Mouse (Mus musculus): ENCODE data around the gene Yy1. TPM values are rescaled to one million over a fixed set of nuclear protein-coding genes. Genes with fewer than 3 reads are reported as not detected.
A peak's percentile ranks its signal among the peaks of the same experiment; 100 is the strongest.

Gene Yy1
- 16.9 and 19.0 TPM in 2 replicates for polyA plus RNA-seq (2016; fragmentation: Nextera tagmentation; extraction: Ambion mirVana)

GRCm38 (mm10) chr12:108792546-108793452, at the start of gene Yy1:
Gene Yy1 (plus strand): TSS chr12:108792973.
- H3K4me1 ChIP-seq, result peaks cover 18% of the 10 kb centered on the region
- no peaks in the 10 kb centered on the region for H3K9me3 ChIP-seq (replicated peaks)
- peak within 1 kb of the TSS; percentile 92 for H3K4me3 ChIP-seq
- no peaks in the 10 kb centered on the region for H3K27me3 ChIP-seq (ENCODE audit: low read depth, poor library complexity, severe bottlenecking)
- DNase-seq (ENCODE audit: low spot score), result peak; percentile 98
- H3K36me3 ChIP-seq, result peaks cover 16% of the 10 kb centered on the region
- H3K27ac ChIP-seq, result peak within 1 kb of the TSS; percentile 97
- under 1% methylated on average over 98 of the region's 127 CpGs for WGBS

GRCm38 (mm10) chr12:108745990-108746389, 46.8 kb upstream of the Yy1 start:
- Histone ChIP-seq H3K9me3 (replicated peaks) (no peaks in the 10 kb centered on the region), H3K36me3 (no peaks in the 10 kb centered on the region), H3K4me1 (no peaks in the 10 kb centered on the region), H3K4me3 (no peak overlapping the region), H3K27me3 (ENCODE audit: low read depth, poor library complexity, severe bottlenecking) (no peaks in the 10 kb centered on the region), H3K27ac (no peak overlapping the region)
- no peak for DNase-seq (ENCODE audit: low spot score)

DNA sequence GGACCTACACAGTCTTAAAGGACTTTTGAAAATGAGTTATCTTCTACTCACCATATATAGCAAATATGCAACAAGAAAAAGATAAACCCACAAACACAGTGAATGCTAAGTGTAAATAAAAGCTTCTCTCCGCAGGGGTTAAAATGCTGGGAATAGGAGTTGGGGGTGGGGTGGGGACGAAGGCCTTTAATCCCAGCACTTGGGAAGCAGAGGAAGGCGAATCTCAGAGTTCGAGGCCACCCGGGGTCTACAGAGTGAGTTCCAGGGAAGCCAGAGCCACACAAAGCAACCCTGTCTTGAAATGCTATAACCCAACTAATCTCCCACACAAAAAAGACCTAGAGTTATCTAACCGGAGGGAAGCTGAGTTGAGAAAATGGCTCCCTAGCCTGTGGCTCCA, 43.8 kb upstream of the Yy1 start:
- 74% methylated on average over 6 of the region's 6 CpGs for WGBS
- no peaks in the 10 kb centered on the region for H3K9me3 ChIP-seq (replicated peaks)
- H3K4me3 ChIP-seq, result no peak overlapping the region
- H3K27ac ChIP-seq, result no peak overlapping the region
- H3K27me3 ChIP-seq (ENCODE audit: low read depth, poor library complexity, severe bottlenecking), result no peaks in the 10 kb centered on the region
- no peaks in the 10 kb centered on the region for H3K36me3 ChIP-seq
- DNase-seq (ENCODE audit: low spot score), result no peak
- H3K4me1 ChIP-seq, result no peaks in the 10 kb centered on the region

DNA sequence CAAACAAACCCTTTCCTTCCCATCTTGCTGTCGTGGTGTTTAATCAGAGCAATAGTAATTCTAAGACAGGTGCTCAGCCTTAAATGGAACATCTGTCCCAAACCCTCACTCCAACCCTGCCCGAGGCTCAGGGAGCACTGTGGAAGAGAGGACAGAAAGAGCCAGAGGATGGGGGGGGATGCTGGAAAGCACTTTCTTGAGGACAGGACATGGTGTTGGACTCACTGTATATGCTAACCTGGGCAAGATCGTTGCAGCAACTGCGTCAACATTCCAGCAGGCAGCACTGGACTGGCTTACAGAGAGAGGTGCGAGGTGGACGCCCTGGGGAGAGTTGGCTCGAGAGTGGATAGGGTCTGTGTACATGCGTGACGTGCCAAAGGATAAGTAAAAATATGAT, 43.3 kb upstream of the Yy1 start:
- Histone ChIP-seq H3K36me3 (no peaks in the 10 kb centered on the region), H3K4me3 (no peak overlapping the region), H3K9me3 (replicated peaks) (no peaks in the 10 kb centered on the region), H3K27ac (no peak overlapping the region), H3K4me1 (no peaks in the 10 kb centered on the region), H3K27me3 (ENCODE audit: low read depth, poor library complexity, severe bottlenecking) (no peaks in the 10 kb centered on the region)
- 91% methylated on average over 9 of the region's 9 CpGs for WGBS
- no peak for DNase-seq (ENCODE audit: low spot score)

DNA sequence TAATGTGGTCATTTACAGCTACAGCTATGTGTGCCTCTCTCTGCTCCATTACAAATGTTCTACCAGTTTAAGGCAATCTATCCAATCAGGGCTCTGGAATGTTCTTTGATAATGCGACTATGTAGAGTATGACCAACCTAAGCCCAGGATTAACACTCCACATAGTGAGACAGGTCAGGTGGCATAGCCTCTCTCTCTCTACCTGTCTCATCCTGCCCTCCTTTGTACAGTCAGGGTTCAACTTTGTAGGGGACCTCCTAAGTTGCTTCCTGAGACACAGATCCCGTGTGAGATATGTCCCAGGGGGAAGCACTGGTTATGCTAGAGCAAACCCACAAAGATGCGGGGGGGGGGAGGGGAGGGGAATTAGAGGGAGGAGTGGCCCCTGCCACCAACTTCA, 42.5 kb upstream of the Yy1 start:
- H3K27ac ChIP-seq, result no peak overlapping the region
- WGBS, result 82% methylated on average over 3 of the region's 3 CpGs
- no peaks in the 10 kb centered on the region for H3K36me3 ChIP-seq
- no peaks in the 10 kb centered on the region for H3K27me3 ChIP-seq (ENCODE audit: low read depth, poor library complexity, severe bottlenecking)
- H3K9me3 ChIP-seq (replicated peaks), result no peaks in the 10 kb centered on the region
- no peaks in the 10 kb centered on the region for H3K4me1 ChIP-seq
- H3K4me3 ChIP-seq, result no peak overlapping the region
- DNase-seq (ENCODE audit: low spot score), result no peak

- Histone ChIP-seq H3K9me3 (replicated peaks) (no peaks in the 10 kb centered on the region), H3K4me1 (no peaks in the 10 kb centered on the region), H3K27ac (no peak overlapping the region), H3K4me3 (no peak overlapping the region), H3K27me3 (ENCODE audit: low read depth, poor library complexity, severe bottlenecking) (no peaks in the 10 kb centered on the region), H3K36me3 (no peaks in the 10 kb centered on the region)
- 74% methylated on average over 9 of the region's 9 CpGs for WGBS
- no peak for DNase-seq (ENCODE audit: low spot score)
These were observed 41.0 kb upstream of the Yy1 start for GRCm38 (mm10) chr12:108751790-108752189.

- Histone ChIP-seq H3K9me3 (replicated peaks) (no peaks in the 10 kb centered on the region), H3K4me1 (peaks cover 12% of the 10 kb centered on the region), H3K4me3 (no peak overlapping the region), H3K27me3 (ENCODE audit: low read depth, poor library complexity, severe bottlenecking) (no peaks in the 10 kb centered on the region), H3K36me3 (no peaks in the 10 kb centered on the region), H3K27ac (no peak overlapping the region)
- WGBS, result 85% methylated on average over 21 of the region's 21 CpGs
- DNase-seq (ENCODE audit: low spot score), result no peak
These were observed 37.6 kb upstream of the Yy1 start for GRCm38 (mm10) chr12:108755141-108755540.

GRCm38 (mm10) chr12:108756611-108757010, 36.2 kb upstream of the Yy1 start:
- H3K4me3 ChIP-seq, result no peak overlapping the region
- H3K27me3 ChIP-seq (ENCODE audit: low read depth, poor library complexity, severe bottlenecking), result no peaks in the 10 kb centered on the region
- no peak overlapping the region for H3K27ac ChIP-seq
- H3K4me1 ChIP-seq, result peaks cover 12% of the 10 kb centered on the region
- 93% methylated on average over 10 of the region's 10 CpGs for WGBS
- H3K9me3 ChIP-seq (replicated peaks), result no peaks in the 10 kb centered on the region
- no peaks in the 10 kb centered on the region for H3K36me3 ChIP-seq
- no peak for DNase-seq (ENCODE audit: low spot score)

GRCm38 (mm10) chr12:108757717-108758257, 35.0 kb upstream of the Yy1 start:
- H3K36me3 ChIP-seq, result no peaks in the 10 kb centered on the region
- peak overlapping the region; percentile 69 for H3K4me3 ChIP-seq
- no peaks in the 10 kb centered on the region for H3K27me3 ChIP-seq (ENCODE audit: low read depth, poor library complexity, severe bottlenecking)
- peaks cover 12% of the 10 kb centered on the region for H3K4me1 ChIP-seq
- DNase-seq (ENCODE audit: low spot score), result peak; percentile 99
- WGBS, result under 1% methylated on average over 41 of the region's 41 CpGs
- H3K27ac ChIP-seq, result peak overlapping the region; percentile 88
- no peaks in the 10 kb centered on the region for H3K9me3 ChIP-seq (replicated peaks)

DNA sequence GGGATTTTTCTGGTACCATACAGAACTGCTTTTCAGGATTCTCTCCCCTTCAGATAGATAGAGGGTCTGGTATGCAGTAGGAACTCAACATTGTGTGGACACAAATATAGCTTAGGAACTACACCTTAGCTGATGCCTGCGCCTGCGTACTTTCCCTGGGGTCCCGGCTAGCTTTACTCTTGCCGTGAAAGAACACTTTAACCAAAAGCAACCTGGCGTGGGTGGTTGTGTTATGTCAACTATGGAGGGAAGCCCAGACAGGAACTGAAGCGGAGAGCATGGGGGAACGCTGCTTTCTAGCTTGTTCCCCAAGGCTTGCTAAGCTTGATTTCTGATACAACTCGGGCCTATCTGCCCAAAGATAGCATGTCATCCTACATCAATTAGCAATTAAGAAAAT, 34.5 kb upstream of the Yy1 start:
- DNase-seq (ENCODE audit: low spot score), result no peak
- no peaks in the 10 kb centered on the region for H3K9me3 ChIP-seq (replicated peaks)
- peak overlapping the region; percentile 69 for H3K4me3 ChIP-seq
- H3K36me3 ChIP-seq, result no peaks in the 10 kb centered on the region
- no peaks in the 10 kb centered on the region for H3K27me3 ChIP-seq (ENCODE audit: low read depth, poor library complexity, severe bottlenecking)
- H3K4me1 ChIP-seq, result peaks cover 14% of the 10 kb centered on the region
- WGBS, result 78% methylated on average over 8 of the region's 8 CpGs
- peak overlapping the region; percentile 88; the same call in 1 of the 2 replicates for H3K27ac ChIP-seq

- H3K4me3 ChIP-seq, result 0 out of 2 replicates have a peak overlapping the region, but pooled peaks have one; percentile 69
- H3K9me3 ChIP-seq (replicated peaks), result no peaks in the 10 kb centered on the region
- peaks cover 17% of the 10 kb centered on the region for H3K4me1 ChIP-seq
- H3K27ac ChIP-seq, result no peak overlapping the region
- H3K27me3 ChIP-seq (ENCODE audit: low read depth, poor library complexity, severe bottlenecking), result no peaks in the 10 kb centered on the region
- 83% methylated on average over 13 of the region's 13 CpGs for WGBS
- DNase-seq (ENCODE audit: low spot score), result no peak
- no peaks in the 10 kb centered on the region for H3K36me3 ChIP-seq
These were observed 34.1 kb upstream of the Yy1 start for GRCm38 (mm10) chr12:108758682-108759081.

- DNase-seq (ENCODE audit: low spot score), result no peak
- WGBS, result 84% methylated on average over 11 of the region's 11 CpGs
- no peaks in the 10 kb centered on the region for H3K9me3 ChIP-seq (replicated peaks)
- H3K36me3 ChIP-seq, result no peaks in the 10 kb centered on the region
- no peaks in the 10 kb centered on the region for H3K27me3 ChIP-seq (ENCODE audit: low read depth, poor library complexity, severe bottlenecking)
- peaks cover 17% of the 10 kb centered on the region for H3K4me1 ChIP-seq
- H3K27ac ChIP-seq, result no peak overlapping the region
- H3K4me3 ChIP-seq, result no peak overlapping the region
These were observed 33.5 kb upstream of the Yy1 start for GRCm38 (mm10) chr12:108759266-108759665.

DNA sequence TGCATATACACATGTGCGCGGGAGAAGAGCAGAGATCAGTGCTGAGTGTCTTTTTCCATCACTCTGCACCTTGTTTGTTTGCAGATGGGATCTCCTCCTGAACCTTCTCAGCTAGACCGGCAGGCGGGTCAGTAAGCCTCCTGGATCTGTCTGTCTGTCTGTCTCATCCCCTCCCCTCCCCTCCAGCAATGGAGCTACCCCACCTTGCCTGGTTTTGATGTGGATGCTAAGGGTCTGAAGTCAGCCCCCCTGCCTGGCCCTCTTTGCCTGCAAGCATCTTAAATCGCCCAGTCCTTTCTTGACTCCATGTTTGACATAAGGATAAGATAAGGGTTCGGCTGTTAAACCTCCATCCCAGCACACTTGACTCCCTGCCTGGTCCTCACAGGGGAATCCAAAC, 32.8 kb upstream of the Yy1 start:
- H3K9me3 ChIP-seq (replicated peaks), result no peaks in the 10 kb centered on the region

More for the DNA sequence above, 32.8 kb upstream of the Yy1 start:
- Histone ChIP-seq H3K36me3 (no peaks in the 10 kb centered on the region), H3K27ac (no peak overlapping the region), H3K4me1 (peaks cover 17% of the 10 kb centered on the region), H3K4me3 (no peak overlapping the region), H3K27me3 (ENCODE audit: low read depth, poor library complexity, severe bottlenecking) (no peaks in the 10 kb centered on the region)
- WGBS, result 86% methylated on average over 6 of the region's 6 CpGs
- no peak for DNase-seq (ENCODE audit: low spot score)

Data from limb, embryonic 10.5 days (tissue).